Mouse (Mus musculus): ENCODE data around the gene Qrich2. TPM values are rescaled to one million over a fixed set of nuclear protein-coding genes. Genes with fewer than 3 reads are reported as not detected.
"Not testable (repeated sequence)": the region's sequence is repeated elsewhere in the genome, so short reads cannot be mapped to it uniquely, and the experiment has no call there.

Qrich2 gene
- polyA plus RNA-seq, 1 experiment from 2014 or later = not detected

DNA sequence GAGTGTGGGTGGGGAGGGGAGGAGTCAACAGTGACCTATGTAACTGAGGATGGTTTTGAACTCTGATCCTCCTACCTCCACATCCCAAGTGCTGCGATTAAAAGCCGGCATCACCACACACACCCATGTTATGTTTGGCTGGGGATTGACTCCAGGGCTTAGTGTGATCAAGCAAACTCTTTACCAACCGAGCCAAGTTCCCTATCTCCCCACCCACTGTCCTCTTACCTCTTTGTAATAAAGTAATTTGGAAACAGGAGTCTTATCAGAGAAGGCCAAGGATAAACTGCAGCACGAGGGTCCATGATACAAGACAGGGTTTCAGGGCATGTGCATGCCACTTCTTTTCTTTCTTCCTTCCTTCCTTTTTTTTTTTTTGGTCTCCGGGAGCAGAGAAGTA lies 27.1 kb upstream of the Qrich2 start:
- DNase-seq (ENCODE audit: low spot score) (no peak), ATAC-seq (replicated peaks; ENCODE audit: low FRiP score) (no peak)
- Histone ChIP-seq H3K9me3 (ENCODE audit: control insufficient read depth, low read length) (no peaks in the 10 kb centered on the region; the same call in 1 of the 2 replicates), H3K9ac (ENCODE audit: low read length) (no peak overlapping the region), H3K36me3 (ENCODE audit: control insufficient read depth, insufficient read depth, low read length) (no peaks in the 10 kb centered on the region), H3K4me3 (ENCODE audit: low read depth, low read length) (no peak overlapping the region), H3K4me1 (replicated peaks; ENCODE audit: control insufficient read depth, insufficient read depth, low read length) (peaks cover 7% of the 10 kb centered on the region; the same call in 1 of the 2 replicates), H3K4me2 (ENCODE audit: low read depth, low read length, severe bottlenecking) (no peak overlapping the region), H3K27me3 (ENCODE audit: control insufficient read depth, insufficient read depth, low read length) (no peaks in the 10 kb centered on the region), H3K27ac (ENCODE audit: low read depth, low read length) (no peak overlapping the region)
- 88% methylated on average over 5 of the region's 5 CpGs for WGBS

DNA sequence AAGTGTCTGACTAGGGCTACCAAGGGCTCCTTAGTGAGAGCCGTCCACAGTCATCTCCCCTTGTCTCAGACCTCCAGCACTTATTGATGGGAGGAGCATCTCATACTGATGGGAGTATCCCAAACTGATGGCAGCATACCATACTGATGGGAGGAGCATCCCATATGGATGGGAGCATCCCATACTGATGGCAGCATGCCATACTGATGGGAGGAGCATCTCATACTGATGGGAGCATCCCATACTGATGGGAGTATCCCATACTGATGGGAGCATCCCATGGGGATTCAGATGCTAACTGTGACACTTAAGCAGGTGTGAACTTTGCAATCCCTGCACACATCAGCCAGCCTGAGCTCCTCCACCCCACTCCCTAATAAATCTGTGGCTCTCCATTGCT lies 26.5 kb upstream of the Qrich2 start:
- not testable (repeated sequence) for H3K9ac ChIP-seq (ENCODE audit: low read length); DNase-seq (ENCODE audit: low spot score); H3K9me3 ChIP-seq (ENCODE audit: control insufficient read depth, low read length); H3K36me3 ChIP-seq (ENCODE audit: control insufficient read depth, insufficient read depth, low read length); H3K27ac ChIP-seq (ENCODE audit: low read depth, low read length); H3K4me3 ChIP-seq (ENCODE audit: low read depth, low read length); H3K27me3 ChIP-seq (ENCODE audit: control insufficient read depth, insufficient read depth, low read length); H3K4me2 ChIP-seq (ENCODE audit: low read depth, low read length, severe bottlenecking); ATAC-seq (replicated peaks; ENCODE audit: low FRiP score); H3K4me1 ChIP-seq (replicated peaks; ENCODE audit: control insufficient read depth, insufficient read depth, low read length)
- WGBS = 50% methylated on average over 1 of the region's 1 CpGs

DNA sequence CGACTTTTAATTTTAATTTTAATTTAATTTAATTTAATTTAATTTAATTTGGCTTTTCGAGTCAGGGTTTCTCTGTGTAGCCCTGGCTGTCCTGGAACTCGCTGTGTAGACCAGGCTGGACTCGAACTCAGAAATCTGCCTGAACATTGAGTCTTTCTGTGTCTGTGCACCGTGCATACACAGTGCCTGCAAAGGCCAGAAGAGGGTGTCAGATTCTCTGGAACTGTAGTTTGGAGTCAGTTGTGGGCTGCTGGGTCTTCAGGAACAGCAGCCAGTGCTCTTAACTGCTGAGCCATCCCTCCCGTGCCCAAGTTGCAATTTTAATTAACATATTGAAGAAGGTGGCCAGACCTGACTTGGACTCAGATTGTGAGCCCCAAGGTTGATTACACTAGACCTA lies 25.3 kb upstream of the Qrich2 start:
- peaks cover 7% of the 10 kb centered on the region; the same call in 1 of the 2 replicates for H3K4me1 ChIP-seq (replicated peaks; ENCODE audit: control insufficient read depth, insufficient read depth, low read length)
- H3K4me2 ChIP-seq (ENCODE audit: low read depth, low read length, severe bottlenecking) = no peak overlapping the region
- H3K9me3 ChIP-seq (ENCODE audit: control insufficient read depth, low read length) = no peaks in the 10 kb centered on the region; the same call in 1 of the 2 replicates
- WGBS = 75% methylated on average over 6 of the region's 6 CpGs
- no peak overlapping the region for H3K4me3 ChIP-seq (ENCODE audit: low read depth, low read length)
- no peak for ATAC-seq (replicated peaks; ENCODE audit: low FRiP score)
- DNase-seq (ENCODE audit: low spot score) = no peak
- no peak overlapping the region for H3K27ac ChIP-seq (ENCODE audit: low read depth, low read length)
- peaks cover 6% of the 10 kb centered on the region; the same call in 1 of the 2 replicates for H3K36me3 ChIP-seq (ENCODE audit: control insufficient read depth, insufficient read depth, low read length)
- H3K27me3 ChIP-seq (ENCODE audit: control insufficient read depth, insufficient read depth, low read length) = no peaks in the 10 kb centered on the region
- no peak overlapping the region for H3K9ac ChIP-seq (ENCODE audit: low read length)

GRCm38 (mm10) chr11:116490232-116491107 lies 24.4 kb upstream of the Qrich2 start:
- ATAC-seq (replicated peaks; ENCODE audit: low FRiP score) (peak; percentile 92), DNase-seq (ENCODE audit: low spot score) (peak; percentile 93)
- Histone ChIP-seq H3K9me3 (ENCODE audit: control insufficient read depth, low read length) (no peaks in the 10 kb centered on the region; the same call in 1 of the 2 replicates), H3K4me2 (ENCODE audit: low read depth, low read length, severe bottlenecking) (peak overlapping the region; percentile 58), H3K27me3 (ENCODE audit: control insufficient read depth, insufficient read depth, low read length) (no peaks in the 10 kb centered on the region), H3K9ac (ENCODE audit: low read length) (peak overlapping the region; percentile 95), H3K36me3 (ENCODE audit: control insufficient read depth, insufficient read depth, low read length) (peaks cover 6% of the 10 kb centered on the region; the same call in 1 of the 2 replicates), H3K4me3 (ENCODE audit: low read depth, low read length) (peak overlapping the region; percentile 70), H3K27ac (ENCODE audit: low read depth, low read length) (peak overlapping the region; percentile 81), H3K4me1 (replicated peaks; ENCODE audit: control insufficient read depth, insufficient read depth, low read length) (peaks cover 7% of the 10 kb centered on the region; the same call in 1 of the 2 replicates)
- under 1% methylated on average over 61 of the region's 62 CpGs for WGBS

GRCm38 (mm10) chr11:116489771-116490231 lies 23.8 kb upstream of the Qrich2 start:
- H3K36me3 ChIP-seq (ENCODE audit: control insufficient read depth, insufficient read depth, low read length) = peaks cover 6% of the 10 kb centered on the region; the same call in 1 of the 2 replicates
- DNase-seq (ENCODE audit: low spot score) (no peak), ATAC-seq (replicated peaks; ENCODE audit: low FRiP score) (peak; percentile 74)
- no peaks in the 10 kb centered on the region for H3K27me3 ChIP-seq (ENCODE audit: control insufficient read depth, insufficient read depth, low read length)
- no peaks in the 10 kb centered on the region; the same call in 1 of the 2 replicates for H3K9me3 ChIP-seq (ENCODE audit: control insufficient read depth, low read length)
- peaks cover 7% of the 10 kb centered on the region; the same call in 1 of the 2 replicates for H3K4me1 ChIP-seq (replicated peaks; ENCODE audit: control insufficient read depth, insufficient read depth, low read length)
- peak overlapping the region; percentile 70 for H3K4me3 ChIP-seq (ENCODE audit: low read depth, low read length)
- peak overlapping the region; percentile 81 for H3K27ac ChIP-seq (ENCODE audit: low read depth, low read length)
- H3K9ac ChIP-seq (ENCODE audit: low read length) = peak overlapping the region; percentile 95
- under 1% methylated on average over 39 of the region's 39 CpGs for WGBS
- H3K4me2 ChIP-seq (ENCODE audit: low read depth, low read length, severe bottlenecking) = peak overlapping the region; percentile 58

GRCm38 (mm10) chr11:116488693-116489375 lies 22.8 kb upstream of the Qrich2 start:
- H3K4me3 ChIP-seq (ENCODE audit: low read depth, low read length) = peak overlapping the region; percentile 70
- whole genome bisulfite sequencing = 72% methylated on average over 14 of the region's 14 CpGs
- H3K36me3 ChIP-seq (ENCODE audit: control insufficient read depth, insufficient read depth, low read length) = peaks cover 6% of the 10 kb centered on the region; the same call in 1 of the 2 replicates
- peak overlapping the region; percentile 58 for H3K4me2 ChIP-seq (ENCODE audit: low read depth, low read length, severe bottlenecking)
- no peaks in the 10 kb centered on the region; the same call in 1 of the 2 replicates for H3K9me3 ChIP-seq (ENCODE audit: control insufficient read depth, low read length)
- no peaks in the 10 kb centered on the region for H3K27me3 ChIP-seq (ENCODE audit: control insufficient read depth, insufficient read depth, low read length)
- ATAC-seq (replicated peaks; ENCODE audit: low FRiP score) (no peak), DNase-seq (ENCODE audit: low spot score) (no peak)
- H3K4me1 ChIP-seq (replicated peaks; ENCODE audit: control insufficient read depth, insufficient read depth, low read length) = peaks cover 7% of the 10 kb centered on the region; the same call in 1 of the 2 replicates
- peak overlapping the region; percentile 95 for H3K9ac ChIP-seq (ENCODE audit: low read length)
- H3K27ac ChIP-seq (ENCODE audit: low read depth, low read length) = no peak overlapping the region

DNA sequence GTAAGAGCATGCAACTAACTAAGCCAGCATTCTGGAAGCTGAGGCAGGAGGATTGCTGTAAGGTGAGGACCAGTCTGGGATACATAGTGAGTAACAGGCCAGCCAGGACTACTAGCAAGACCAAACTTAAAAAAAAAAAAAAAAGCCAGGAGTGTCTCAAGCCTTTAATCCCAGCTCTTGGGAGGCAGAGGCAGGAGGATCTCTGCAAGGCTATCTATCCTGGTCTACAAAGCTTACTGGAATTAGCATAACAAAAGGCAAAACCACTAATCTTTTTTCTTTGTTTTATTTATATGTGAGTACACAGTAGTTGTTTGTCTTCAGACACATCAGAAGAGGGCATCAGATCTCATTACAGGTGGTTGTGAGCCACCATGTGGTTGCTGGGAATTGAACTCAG lies 22.2 kb upstream of the Qrich2 start:
- H3K9ac ChIP-seq (ENCODE audit: low read length) = no peak overlapping the region
- peaks cover 10% of the 10 kb centered on the region; the same call in 1 of the 2 replicates for H3K36me3 ChIP-seq (ENCODE audit: control insufficient read depth, insufficient read depth, low read length)
- H3K4me2 ChIP-seq (ENCODE audit: low read depth, low read length, severe bottlenecking) = no peak overlapping the region
- ATAC-seq (replicated peaks; ENCODE audit: low FRiP score) = no peak
- H3K9me3 ChIP-seq (ENCODE audit: control insufficient read depth, low read length) = no peaks in the 10 kb centered on the region; the same call in 1 of the 2 replicates
- no peak overlapping the region for H3K4me3 ChIP-seq (ENCODE audit: low read depth, low read length)
- DNase-seq (ENCODE audit: low spot score) = no peak
- H3K27me3 ChIP-seq (ENCODE audit: control insufficient read depth, insufficient read depth, low read length) = no peaks in the 10 kb centered on the region
- H3K27ac ChIP-seq (ENCODE audit: low read depth, low read length) = no peak overlapping the region
- peaks cover 7% of the 10 kb centered on the region; the same call in 1 of the 2 replicates for H3K4me1 ChIP-seq (replicated peaks; ENCODE audit: control insufficient read depth, insufficient read depth, low read length)

- Histone ChIP-seq H3K4me3 (ENCODE audit: low read depth, low read length) (no peak overlapping the region), H3K27me3 (ENCODE audit: control insufficient read depth, insufficient read depth, low read length) (no peaks in the 10 kb centered on the region), H3K4me1 (replicated peaks; ENCODE audit: control insufficient read depth, insufficient read depth, low read length) (0 out of 2 replicates have a peak, but pooled peaks cover 3% of the 10 kb centered on the region), H3K27ac (ENCODE audit: low read depth, low read length) (no peak overlapping the region), H3K4me2 (ENCODE audit: low read depth, low read length, severe bottlenecking) (no peak overlapping the region), H3K9ac (ENCODE audit: low read length) (no peak overlapping the region), H3K9me3 (ENCODE audit: control insufficient read depth, low read length) (no peaks in the 10 kb centered on the region; the same call in 1 of the 2 replicates), H3K36me3 (ENCODE audit: control insufficient read depth, insufficient read depth, low read length) (peaks cover 18% of the 10 kb centered on the region; the same call in 1 of the 2 replicates)
- 94% methylated on average over 8 of the region's 8 CpGs for WGBS
- ATAC-seq (replicated peaks; ENCODE audit: low FRiP score) (no peak), DNase-seq (ENCODE audit: low spot score) (no peak)
Measured at GRCm38 (mm10) chr11:116484261-116484660, 18.2 kb upstream of the Qrich2 start.

Data from forebrain, embryonic 11.5 days (tissue).